Mouse (Mus musculus): ENCODE data around the gene Prl2a1. TPM values are rescaled to one million over a fixed set of nuclear protein-coding genes. Genes with fewer than 3 reads are reported as not detected.

Prl2a1 gene
- not detected for total RNA-seq (2023)

GRCm38 (mm10) chr13:27801354-27801753, at the start of gene Prl2a1:
Gene Prl2a1, plus strand, starts transcription at chr13:27801654.

GRCm38 (mm10) chr13:27780704-27781103, 20.8 kb upstream of the Prl2a1 start, which contains the start of gene Prl7c1:
Gene Prl7c1, minus strand, starts transcription at chr13:27780804.

GRCm38 (mm10) chr13:27849042-27849441, 47.6 kb downstream of the Prl2a1 start, which contains the start of gene Prl2c1:
Gene Prl2c1, plus strand, starts transcription at chr13:27849342.

Other genes with a start within 250 kb of the Prl2a1 start
- not detected for gene Prl8a9, start 237.0 kb upstream of the Prl2a1 start, total RNA-seq (2023)
- not detected for gene Prl8a1, start 219.5 kb upstream of the Prl2a1 start, total RNA-seq (2023)
- not detected for gene Prl7b1, start 191.1 kb upstream of the Prl2a1 start, total RNA-seq (2023)
- gene Prl7a1, start 159.2 kb upstream of the Prl2a1 start, total RNA-seq (2023): not detected
- not detected for gene Prl7a2, start 133.6 kb upstream of the Prl2a1 start, total RNA-seq (2023)
- gene Prl7d1, start 84.9 kb upstream of the Prl2a1 start, total RNA-seq (2023): not detected
- gene Prl7c1, start 20.9 kb upstream of the Prl2a1 start, total RNA-seq (2023): not detected
- gene Prl2c1, start 47.7 kb downstream of the Prl2a1 start, total RNA-seq (2023): not detected
- gene Prl4a1, start 214.6 kb downstream of the Prl2a1 start, total RNA-seq (2023): not detected

All from B cell, adult 67 days (primary cell).